Mouse (Mus musculus) stomach, embryonic 16.5 days (tissue): ENCODE measurements around the gene Dnaja2. TPM values are rescaled to one million over a fixed set of nuclear protein-coding genes. Genes with fewer than 3 reads are reported as not detected.
A peak's percentile ranks its signal among the peaks of the same experiment; 100 is the strongest.

Source experiments
- ATAC-seq: fragments of 200-750 bp; cut with Nextera tagmentation; 2 replicates; pipeline ENCODE4 v1.8.0; 2017; ENCODE audit warnings: moderate number of reproducible peaks, moderate TSS enrichment; ENCODE audit not compliant: insufficient read depth, low FRiP score
- H3K27ac ChIP-seq: fragments of 300-500 bp; sonication (generic); 2 replicates; pipeline ENCODE4 v1.5.1; 2014; ENCODE audit warnings: low read length
- H3K27me3 ChIP-seq: fragments of 300-500 bp; sonication (generic); 2 replicates; pipeline ENCODE4 v1.6.1; 2014; ENCODE audit warnings: low read length, control low read depth, mixed read lengths; ENCODE audit not compliant: control insufficient read depth, insufficient read depth
- H3K36me3 ChIP-seq: fragments of 300-500 bp; sonication (generic); 2 replicates; pipeline ENCODE4 v1.6.1; 2014; ENCODE audit warnings: low read length; ENCODE audit not compliant: control insufficient read depth, insufficient read depth
- H3K4me1 ChIP-seq: fragments of 300-500 bp; sonication (generic); 2 replicates; pipeline ENCODE4 v1.6.1; 2014; ENCODE audit warnings: low read length, control low read depth, mixed read lengths; ENCODE audit not compliant: control insufficient read depth, insufficient read depth
- H3K4me2 ChIP-seq: fragments of 300-500 bp; sonication (generic); 2 replicates; pipeline ENCODE4 v1.6.1; 2014; ENCODE audit warnings: low read depth, low read length, mixed read lengths
- H3K4me3 ChIP-seq: fragments of 300-500 bp; sonication (generic); replicated peaks from 2 replicates; pipeline ENCODE4 v1.5.1; 2014; ENCODE audit warnings: mild to moderate bottlenecking, low read length
- H3K9ac ChIP-seq: fragments of 300-500 bp; sonication (generic); 2 replicates; pipeline ENCODE4 v1.6.1; 2014; ENCODE audit warnings: low read length
- H3K9me3 ChIP-seq: fragments of 300-500 bp; sonication (generic); replicated peaks from 2 replicates; pipeline ENCODE4 v1.6.1; 2016; ENCODE audit warnings: low read length, control low read depth; ENCODE audit not compliant: control insufficient read depth
- WGBS: fragments of 180-500 bp; shearing (Covaris S2); extraction: QIAGEN DNeasy Blood & Tissue Kit; methylation state at CpG from one replicate; pipeline ENCODE4 v1.1.7; 2014; 5-methylcytosine and 5-hydroxymethylcytosine counted together
- polyA plus RNA-seq: library from polyadenylated mRNA; unstranded; fragments of >200 nt; fragmentation: Nextera tagmentation; extraction: Ambion mirVana; gene quantifications from 2 replicates; pipeline ENCODE4 v1.2.1, GENCODE M21; 2015

Gene Dnaja2
- polyA plus RNA-seq, 1 experiment from 2014 or later, result 135 TPM

DNA sequence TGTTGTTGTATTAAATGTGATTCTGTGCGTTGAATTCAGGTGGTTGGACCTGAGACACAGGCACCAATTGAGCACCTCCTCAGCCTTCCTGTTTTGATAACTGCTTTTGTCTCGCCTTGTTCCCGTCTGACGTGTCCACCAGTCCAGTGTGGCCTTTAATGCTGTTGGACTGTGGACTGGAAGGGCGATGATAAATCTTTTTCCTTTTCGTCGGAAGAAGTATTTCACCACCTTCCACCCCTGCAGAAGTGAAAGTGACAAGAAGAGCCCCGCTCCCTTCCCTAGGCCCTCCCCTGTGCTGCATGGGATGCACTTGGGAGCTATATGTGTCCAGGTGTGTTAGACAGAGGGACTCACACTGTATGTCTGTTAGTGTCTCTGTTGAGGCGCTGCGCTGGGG is 54.7 kb downstream of the Dnaja2 start:
- no peaks in the 10 kb centered on the region for H3K9me3 ChIP-seq
- no peak for ATAC-seq
- peaks cover 13% of the 10 kb centered on the region; the same call in 1 of the 2 replicates for H3K4me1 ChIP-seq
- no peak overlapping the region for H3K27ac ChIP-seq
- H3K4me2 ChIP-seq, result no peak overlapping the region
- H3K9ac ChIP-seq, result no peak overlapping the region
- 78% methylated on average over 10 of the region's 10 CpGs for WGBS
- no peaks in the 10 kb centered on the region for H3K36me3 ChIP-seq
- no peak overlapping the region for H3K4me3 ChIP-seq
- no peaks in the 10 kb centered on the region for H3K27me3 ChIP-seq

GRCm38 (mm10) chr8:85498577-85498976 is 56.6 kb downstream of the Dnaja2 start:
- H3K27ac ChIP-seq, result peak overlapping the region; percentile 62
- no peak for ATAC-seq
- H3K36me3 ChIP-seq, result no peaks in the 10 kb centered on the region
- no peak overlapping the region for H3K9ac ChIP-seq
- H3K9me3 ChIP-seq, result no peaks in the 10 kb centered on the region
- no peaks in the 10 kb centered on the region for H3K27me3 ChIP-seq
- H3K4me2 ChIP-seq, result no peak overlapping the region
- WGBS, result 34% methylated on average over 2 of the region's 2 CpGs
- H3K4me3 ChIP-seq, result no peak overlapping the region
- H3K4me1 ChIP-seq, result peaks cover 21% of the 10 kb centered on the region

DNA sequence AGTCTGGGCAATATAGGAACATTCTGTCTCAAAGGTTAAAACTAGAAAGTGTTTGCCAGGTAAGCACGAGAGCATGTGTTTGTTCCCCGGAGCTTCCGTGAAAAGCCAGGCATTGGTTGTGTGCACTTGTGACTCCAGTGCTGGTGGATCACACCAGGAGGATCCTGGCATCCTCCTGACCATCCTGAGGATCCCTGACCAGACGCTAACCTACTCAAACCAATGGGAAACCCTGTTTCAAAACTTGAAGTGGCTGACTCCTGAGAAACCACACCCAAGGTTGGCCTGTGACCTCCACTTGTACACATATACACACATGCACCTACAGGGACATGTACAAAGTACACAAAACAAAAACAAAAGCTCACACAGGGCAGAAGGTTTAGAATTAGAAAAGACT is 58.4 kb downstream of the Dnaja2 start:
- H3K4me3 ChIP-seq, result no peak overlapping the region
- H3K27me3 ChIP-seq, result no peaks in the 10 kb centered on the region
- H3K36me3 ChIP-seq, result no peaks in the 10 kb centered on the region
- H3K4me2 ChIP-seq, result no peak overlapping the region
- ATAC-seq, result no peak
- 70% methylated on average over 4 of the region's 4 CpGs for WGBS
- no peak overlapping the region for H3K9ac ChIP-seq
- H3K9me3 ChIP-seq, result no peaks in the 10 kb centered on the region
- H3K27ac ChIP-seq, result peak overlapping the region; percentile 74
- peaks cover 27% of the 10 kb centered on the region for H3K4me1 ChIP-seq

- WGBS, result 61% methylated on average over 5 of the region's 5 CpGs
- H3K4me2 ChIP-seq, result no peak overlapping the region
- no peak overlapping the region for H3K4me3 ChIP-seq
- ATAC-seq, result no peak
- no peaks in the 10 kb centered on the region for H3K36me3 ChIP-seq
- no peak overlapping the region for H3K9ac ChIP-seq
- no peaks in the 10 kb centered on the region for H3K9me3 ChIP-seq
- H3K4me1 ChIP-seq, result peaks cover 24% of the 10 kb centered on the region
- H3K27me3 ChIP-seq, result no peaks in the 10 kb centered on the region
- peak overlapping the region; percentile 74; the same call in 1 of the 2 replicates for H3K27ac ChIP-seq
These were observed 59.0 kb downstream of the Dnaja2 start for GRCm38 (mm10) chr8:85496125-85496524.

DNA sequence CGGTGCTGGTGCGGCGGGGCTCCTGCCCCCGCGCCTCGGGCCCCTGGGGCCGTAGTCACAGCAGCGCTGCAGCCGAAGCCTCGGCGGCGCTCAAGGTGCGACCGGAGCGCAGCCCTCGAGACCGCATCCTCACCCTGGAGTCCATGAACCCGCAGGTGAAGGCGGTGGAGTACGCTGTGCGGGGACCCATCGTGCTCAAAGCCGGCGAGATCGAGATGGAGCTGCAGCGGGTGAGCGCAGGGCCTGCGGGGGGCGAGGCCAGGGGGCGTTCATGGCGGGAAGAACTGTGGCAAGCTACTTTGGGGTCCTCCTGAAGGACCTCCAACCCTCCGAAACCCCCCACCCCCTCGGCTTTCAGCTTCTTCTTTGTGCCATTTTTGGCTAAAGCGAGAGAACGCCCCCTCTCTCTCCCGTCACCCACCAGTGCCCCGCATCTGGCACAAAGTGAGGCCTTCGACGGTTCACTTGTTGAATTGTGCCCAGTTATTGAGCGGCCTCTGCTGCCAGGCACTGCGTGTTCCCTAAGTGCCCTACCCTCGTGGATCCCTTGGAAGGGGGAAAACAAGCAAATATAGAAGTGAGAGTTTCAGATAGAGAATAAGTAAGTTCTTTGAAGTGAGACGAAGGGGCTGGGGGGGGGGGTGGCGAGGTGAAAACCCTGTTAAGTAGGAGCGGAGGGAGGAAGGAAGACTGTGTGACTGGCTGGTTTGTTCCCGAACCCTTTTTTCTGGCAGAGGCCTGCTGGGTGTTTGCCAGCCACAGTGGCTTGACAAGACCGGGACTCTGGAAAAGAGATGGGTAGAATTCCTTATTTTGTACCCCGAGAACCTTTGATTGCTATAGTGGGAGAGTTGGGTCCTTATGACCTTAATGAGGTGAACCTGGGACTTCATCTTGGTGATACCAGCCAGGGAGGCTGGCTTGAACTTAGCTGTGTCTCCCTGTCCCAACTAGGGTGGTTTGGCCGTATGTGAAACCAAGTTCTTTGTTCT is 61.9 kb downstream of the Dnaja2 start:
- peak; percentile 7; the same call in 1 of the 2 replicates for ATAC-seq
- Histone ChIP-seq H3K9ac (peak overlapping the region; percentile 81), H3K27me3 (no peaks in the 10 kb centered on the region), H3K4me2 (peak overlapping the region; percentile 93), H3K9me3 (no peaks in the 10 kb centered on the region), H3K4me1 (peaks cover 14% of the 10 kb centered on the region; the same call in 1 of the 2 replicates), H3K27ac (peak overlapping the region; percentile 8; the same call in 1 of the 2 replicates), H3K36me3 (no peaks in the 10 kb centered on the region), H3K4me3 (peak overlapping the region; percentile 58)
- 7% methylated on average over 49 of the region's 49 CpGs for WGBS

DNA sequence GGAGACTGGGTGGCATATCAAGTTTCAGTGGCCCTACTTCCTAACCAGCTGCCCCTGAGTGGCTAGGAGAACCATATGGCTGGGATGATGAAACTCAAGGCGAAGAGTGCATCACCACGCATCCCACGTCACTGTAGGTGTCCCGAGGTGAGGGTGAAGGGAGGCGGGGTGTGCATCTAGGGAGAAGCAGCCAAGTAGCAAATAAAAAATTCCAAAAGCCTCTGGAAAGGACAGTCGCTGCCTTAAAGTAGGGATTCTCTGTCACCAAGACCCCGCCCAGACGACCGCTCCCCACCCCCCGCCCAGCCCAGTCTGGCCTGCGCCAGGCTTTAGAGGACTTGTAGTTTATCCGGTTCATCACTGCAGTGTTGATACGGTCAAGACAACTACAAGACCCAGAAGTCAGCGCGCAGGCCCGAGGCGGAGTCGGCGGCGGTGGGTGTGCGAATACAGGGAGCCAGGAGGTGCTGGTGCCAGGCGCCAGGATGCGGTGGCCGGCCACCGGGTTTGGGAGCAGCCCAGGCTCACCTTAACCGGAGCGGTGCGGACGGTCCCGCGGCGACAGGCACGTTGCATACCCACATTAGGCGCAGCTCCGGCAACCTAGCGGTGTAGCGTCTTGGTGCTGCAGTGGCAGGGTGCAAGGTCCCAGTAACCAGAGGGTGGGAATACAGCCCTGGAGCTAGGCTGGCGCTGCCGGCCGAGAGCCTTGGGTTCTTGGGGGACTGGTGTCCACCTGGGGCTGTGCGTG is 62.8 kb downstream of the Dnaja2 start, which contains the start of gene Gpt2:
Gene Gpt2 (plus strand): TSS at position 452 of the 751 bp plus-strand sequence.
- H3K9me3 ChIP-seq, result no peaks in the 10 kb centered on the region
- no peaks in the 10 kb centered on the region for H3K36me3 ChIP-seq
- peaks cover 14% of the 10 kb centered on the region; the same call in 1 of the 2 replicates for H3K4me1 ChIP-seq
- H3K4me2 ChIP-seq, result peak within 1 kb of the TSS; percentile 93
- peak within 1 kb of the TSS; percentile 58 for H3K4me3 ChIP-seq
- H3K27ac ChIP-seq, result peak within 1 kb of the TSS; percentile 8; the same call in 1 of the 2 replicates
- H3K27me3 ChIP-seq, result no peaks in the 10 kb centered on the region
- peak; percentile 97 for ATAC-seq
- WGBS, result under 1% methylated on average over 41 of the region's 41 CpGs
- peak within 1 kb of the TSS; percentile 81 for H3K9ac ChIP-seq

DNA sequence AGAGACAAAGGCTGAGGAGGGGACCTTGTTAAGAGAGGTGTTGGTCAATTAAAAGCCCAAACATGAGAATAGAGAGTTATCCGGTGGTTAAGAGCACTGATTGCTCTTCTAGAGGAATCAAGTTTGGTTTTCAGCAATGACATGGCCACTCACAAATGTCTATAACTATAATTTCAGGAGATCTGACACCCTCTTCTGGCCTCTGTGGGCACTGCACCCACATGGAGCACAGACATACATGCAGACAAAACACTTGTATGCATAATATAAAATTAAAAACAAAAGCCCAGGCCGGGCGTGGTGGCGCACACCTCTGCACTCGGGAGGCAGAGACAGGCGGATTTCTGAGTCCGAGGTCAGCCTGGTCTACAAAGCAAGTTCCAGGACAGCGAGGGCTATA is 65.6 kb downstream of the Dnaja2 start:
- Histone ChIP-seq H3K4me1 (0 out of 2 replicates have a peak, but pooled peaks cover 8% of the 10 kb centered on the region), H3K9ac (no peak overlapping the region), H3K4me3 (no peak overlapping the region), H3K27me3 (no peaks in the 10 kb centered on the region), H3K36me3 (no peaks in the 10 kb centered on the region), H3K9me3 (no peaks in the 10 kb centered on the region), H3K4me2 (no peak overlapping the region), H3K27ac (no peak overlapping the region)
- ATAC-seq, result no peak
- 92% methylated on average over 8 of the region's 8 CpGs for WGBS

DNA sequence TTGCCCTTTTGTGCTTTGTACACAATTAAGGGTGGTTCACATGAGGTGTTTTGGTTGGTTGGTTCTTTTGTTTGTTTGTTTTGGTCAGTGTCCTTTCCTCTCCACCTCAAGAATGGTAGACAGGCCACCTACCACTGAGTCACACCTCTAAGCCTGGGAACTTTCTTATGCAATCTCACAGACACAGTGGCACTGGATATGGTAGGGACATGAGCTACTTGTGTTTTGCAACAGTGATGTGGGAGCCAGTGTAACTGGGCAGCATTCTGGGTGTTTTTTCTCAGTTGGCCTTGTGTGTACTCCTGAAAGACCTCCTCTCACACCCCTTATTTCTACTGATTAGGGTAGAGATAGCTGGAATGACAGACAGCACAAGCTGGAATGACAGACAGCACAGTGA is 66.5 kb downstream of the Dnaja2 start:
- ATAC-seq, result no peak

More for the DNA sequence above, 66.5 kb downstream of the Dnaja2 start:
- no peak overlapping the region for H3K4me3 ChIP-seq
- no peaks in the 10 kb centered on the region for H3K36me3 ChIP-seq
- H3K27ac ChIP-seq, result no peak overlapping the region
- no peak overlapping the region for H3K4me2 ChIP-seq
- H3K9me3 ChIP-seq, result no peaks in the 10 kb centered on the region
- H3K9ac ChIP-seq, result no peak overlapping the region
- 0 out of 2 replicates have a peak, but pooled peaks cover 7% of the 10 kb centered on the region for H3K4me1 ChIP-seq
- no peaks in the 10 kb centered on the region for H3K27me3 ChIP-seq
